Comparison of ENCODE assay signal across 9 mouse cellular contexts in genomic region chr8:95113750-95114149, GRCm38 (mm10). TPM values are rescaled to one million over a fixed set of nuclear protein-coding genes. Genes with fewer than 3 reads are reported as not detected.
DNase-seq lines count a peak whose midpoint lies in the region; ATAC-seq and TF ChIP-seq lines count a peak whose summit lies in the region.
"Had no signal": no experiment of that assay in that cellular context is flagged by ENCODE, and none has a peak within 500 bp of the region (broad histone marks: within the 10 kb centered on the region; RNA-seq: fewer than 3 reads in every experiment).

No protein-coding gene starts in this region.

- TF ChIP-seq CTCF in heart, postnatal 0 days (IDR thresholded peaks at IDR 0.05; ENCODE audit: low read depth), result peak; percentile 67

- no peak overlapping the region for H3K4me3 ChIP-seq in heart, postnatal 0 days (ENCODE audit: low read depth, low read length)
- H3K4me3 ChIP-seq in heart, embryonic 10.5 days, result no peak overlapping the region
- no peak overlapping the region for H3K4me3 ChIP-seq in forebrain, embryonic 12.5 days (replicated peaks)
- H3K4me3 ChIP-seq in limb, embryonic 12.5 days (replicated peaks), result no peak overlapping the region
- H3K4me3 ChIP-seq in neural tube, embryonic 14.5 days (ENCODE audit: low read depth, low read length), result no peak overlapping the region
- H3K4me3 ChIP-seq: megakaryocyte, embryonic 14.5 days had no signal

- peaks cover 27% of the 10 kb centered on the region for H3K36me3 ChIP-seq in heart, postnatal 0 days (replicated peaks; ENCODE audit: control insufficient read depth, insufficient read depth, low read length)
- H3K36me3 ChIP-seq in heart, embryonic 10.5 days, result peaks cover 5% of the 10 kb centered on the region; the same call in 1 of the 2 replicates
- H3K36me3 ChIP-seq in forebrain, embryonic 12.5 days (replicated peaks), result no peaks in the 10 kb centered on the region
- peaks cover 13% of the 10 kb centered on the region; the same call in 1 of the 2 replicates for H3K36me3 ChIP-seq in limb, embryonic 12.5 days
- 0 out of 2 replicates have a peak, but pooled peaks cover 5% of the 10 kb centered on the region for H3K36me3 ChIP-seq in neural tube, embryonic 14.5 days (ENCODE audit: control insufficient read depth, insufficient read depth, low read length)

- ATAC-seq in heart, postnatal 0 days (ENCODE audit: insufficient read depth, low read depth), result no peak
- ATAC-seq in forebrain, embryonic 12.5 days (ENCODE audit: low FRiP score), result peak; percentile 61; the same call in 1 of the 2 replicates
- peak; percentile 63; the same call in 1 of the 2 replicates for ATAC-seq in limb, embryonic 12.5 days (ENCODE audit: insufficient number of reproducible peaks, insufficient read depth, low FRiP score, low TSS enrichment, low read depth)
- peak; percentile 78; the same call in 1 of the 2 replicates for ATAC-seq in neural tube, embryonic 14.5 days (ENCODE audit: low read depth)

- H3K27ac ChIP-seq in heart, postnatal 0 days (ENCODE audit: low read depth), result no peak overlapping the region
- H3K27ac ChIP-seq in heart, embryonic 10.5 days, result no peak overlapping the region
- H3K27ac ChIP-seq in forebrain, embryonic 12.5 days, result no peak overlapping the region
- no peak overlapping the region for H3K27ac ChIP-seq in limb, embryonic 12.5 days
- H3K27ac ChIP-seq in neural tube, embryonic 14.5 days (ENCODE audit: low read depth, low read length), result no peak overlapping the region

- TF ChIP-seq EP300 in heart, postnatal 0 days (IDR thresholded peaks at IDR 0.05; ENCODE audit: low read depth), result no peak

- 56% methylated on average over 3 of the region's 3 CpGs for WGBS in heart, postnatal 0 days
- 70% methylated on average over 3 of the region's 3 CpGs for WGBS in heart, embryonic 10.5 days
- 83% methylated on average over 3 of the region's 3 CpGs for WGBS in forebrain, embryonic 12.5 days
- 72% methylated on average over 3 of the region's 3 CpGs for WGBS in limb, embryonic 12.5 days
- 68% methylated on average over 3 of the region's 3 CpGs for WGBS in neural tube, embryonic 14.5 days

- H3K9ac ChIP-seq in heart, postnatal 0 days (replicated peaks; ENCODE audit: low read depth, low read length), result no peak overlapping the region
- no peak overlapping the region for H3K9ac ChIP-seq in forebrain, embryonic 12.5 days
- H3K9ac ChIP-seq in limb, embryonic 12.5 days (replicated peaks), result no peak overlapping the region
- no peak overlapping the region for H3K9ac ChIP-seq in neural tube, embryonic 14.5 days (replicated peaks; ENCODE audit: low read depth, low read length)

- no peaks in the 10 kb centered on the region for H3K9me3 ChIP-seq in heart, postnatal 0 days (replicated peaks; ENCODE audit: control insufficient read depth, low read length)
- no peaks in the 10 kb centered on the region for H3K9me3 ChIP-seq in heart, embryonic 10.5 days
- no peaks in the 10 kb centered on the region for H3K9me3 ChIP-seq in forebrain, embryonic 12.5 days
- H3K9me3 ChIP-seq in limb, embryonic 12.5 days, result no peaks in the 10 kb centered on the region
- no peaks in the 10 kb centered on the region for H3K9me3 ChIP-seq in neural tube, embryonic 14.5 days (ENCODE audit: control insufficient read depth, low read length)
- H3K9me3 ChIP-seq: megakaryocyte, embryonic 14.5 days had no signal

- H3K4me1 ChIP-seq in heart, postnatal 0 days (ENCODE audit: control insufficient read depth, insufficient read depth), result no peaks in the 10 kb centered on the region
- peaks cover 4% of the 10 kb centered on the region; the same call in 1 of the 2 replicates for H3K4me1 ChIP-seq in heart, embryonic 10.5 days
- no peaks in the 10 kb centered on the region for H3K4me1 ChIP-seq in forebrain, embryonic 12.5 days
- no peaks in the 10 kb centered on the region for H3K4me1 ChIP-seq in limb, embryonic 12.5 days (replicated peaks)
- no peaks in the 10 kb centered on the region for H3K4me1 ChIP-seq in neural tube, embryonic 14.5 days (ENCODE audit: control insufficient read depth, insufficient read depth, low read length)

- DNase-seq in heart, postnatal 0 days (ENCODE audit: low spot score), result peak; percentile 33
- no peak for DNase-seq in heart, embryonic 10.5 days (ENCODE audit: low spot score)
- peak; percentile 20 for DNase-seq in MEL-GATA-1-ER (ENCODE audit: extremely low read depth, low read depth)
- no peak for DNase-seq in yolk sac, embryonic 10.5 days (ENCODE audit: low spot score)
- DNase-seq in urinary bladder, postnatal 25 days (ENCODE audit: low spot score), result no peak

- H3K27me3 ChIP-seq in heart, postnatal 0 days (ENCODE audit: control insufficient read depth, insufficient read depth, low read length), result no peaks in the 10 kb centered on the region
- 0 out of 2 replicates have a peak, but pooled peaks cover 6% of the 10 kb centered on the region for H3K27me3 ChIP-seq in heart, embryonic 10.5 days (ENCODE audit: insufficient read depth, poor library complexity, severe bottlenecking)
- no peaks in the 10 kb centered on the region for H3K27me3 ChIP-seq in forebrain, embryonic 12.5 days
- H3K27me3 ChIP-seq in limb, embryonic 12.5 days, result no peaks in the 10 kb centered on the region
- no peaks in the 10 kb centered on the region for H3K27me3 ChIP-seq in neural tube, embryonic 14.5 days (ENCODE audit: control insufficient read depth, insufficient read depth, low read length)

- H3K4me2 ChIP-seq in heart, postnatal 0 days (ENCODE audit: low read depth, low read length), result no peak overlapping the region
- no peak overlapping the region for H3K4me2 ChIP-seq in forebrain, embryonic 12.5 days
- H3K4me2 ChIP-seq in limb, embryonic 12.5 days, result no peak overlapping the region
- H3K4me2 ChIP-seq in neural tube, embryonic 14.5 days (ENCODE audit: low read depth, low read length), result no peak overlapping the region

RNA-seq across cellular contexts. Expression of gene Katnb1, which starts 32.8 kb away (rescaled TPM):
- total RNA-seq in heart, postnatal 0 days (2014; rRNA removed; ENCODE audit: low replicate concordance), result 10.7 and 20.5 TPM in 2 replicates
- 8.2 and 10.2 TPM in 2 replicates for polyA plus RNA-seq in heart, postnatal 0 days (2015; fragmentation: Nextera tagmentation; extraction: Ambion mirVana)
- polyA plus RNA-seq in heart, embryonic 10.5 days (2016; fragmentation: Nextera tagmentation; extraction: Ambion mirVana), result 25.8 and 29.8 TPM in 2 replicates
- polyA plus RNA-seq in forebrain, embryonic 12.5 days (2016; fragmentation: Nextera tagmentation; extraction: Ambion mirVana), result 35.6 and 42.0 TPM in 2 replicates
- 26.7 and 27.6 TPM in 2 replicates for polyA plus RNA-seq in limb, embryonic 12.5 days (2016; fragmentation: Nextera tagmentation; extraction: Ambion mirVana)
- 39.4 and 44.3 TPM in 2 replicates for polyA plus RNA-seq in neural tube, embryonic 14.5 days (2014; fragmentation: Nextera tagmentation; extraction: Ambion mirVana)

RNA-seq across cellular contexts. Expression of gene Drc7, which starts 58.8 kb away (rescaled TPM):
- not detected in 2 replicates for total RNA-seq in heart, postnatal 0 days (2014; rRNA removed; ENCODE audit: low replicate concordance)
- 0.12 TPM in 1 of 2 replicates, not detected in the other for polyA plus RNA-seq in heart, postnatal 0 days (2015; fragmentation: Nextera tagmentation; extraction: Ambion mirVana)
- polyA plus RNA-seq in heart, embryonic 10.5 days (2016; fragmentation: Nextera tagmentation; extraction: Ambion mirVana), result 0.09 TPM in 1 of 2 replicates, not detected in the other
- 0.26 and 0.38 TPM in 2 replicates for polyA plus RNA-seq in forebrain, embryonic 12.5 days (2016; fragmentation: Nextera tagmentation; extraction: Ambion mirVana)
- 0.23 TPM in 1 of 2 replicates, not detected in the other for polyA plus RNA-seq in limb, embryonic 12.5 days (2016; fragmentation: Nextera tagmentation; extraction: Ambion mirVana)
- polyA plus RNA-seq in neural tube, embryonic 14.5 days (2014; fragmentation: Nextera tagmentation; extraction: Ambion mirVana), result 0.61 and 0.88 TPM in 2 replicates

Comparison
In these comparisons a context has a peak if more than half of its experiments do, and no peak if none do; other contexts are left out.
1. DNase-seq: peak in heart, postnatal 0 days (single experiment) and MEL-GATA-1-ER (single experiment); none in heart, embryonic 10.5 days (single experiment), yolk sac, embryonic 10.5 days (single experiment) and urinary bladder, postnatal 25 days (single experiment).